Mouse (Mus musculus) brain, embryonic 14.5 days (tissue): ENCODE data around the gene Cd47.

Source experiments
- CTCF ChIP-seq: fragments of 200-500 bp; IDR thresholded peaks from 2 replicates; pipeline ENCODE4 v1.5.1; 2012; ENCODE audit warnings: inconsistent platforms, mild to moderate bottlenecking, moderate library complexity, borderline replicate concordance; ENCODE audit not compliant: insufficient read depth, insufficient read length; ENCODE audit errors: extremely low read depth
- POLR2A ChIP-seq: fragments of 200-500 bp; IDR thresholded peaks from 2 replicates; pipeline ENCODE4 v1.6.1; 2012; ENCODE audit warnings: mild to moderate bottlenecking, inconsistent platforms, borderline replicate concordance; ENCODE audit not compliant: poor library complexity, insufficient read depth, insufficient read length, severe bottlenecking; ENCODE audit errors: extremely low read depth

DNA sequence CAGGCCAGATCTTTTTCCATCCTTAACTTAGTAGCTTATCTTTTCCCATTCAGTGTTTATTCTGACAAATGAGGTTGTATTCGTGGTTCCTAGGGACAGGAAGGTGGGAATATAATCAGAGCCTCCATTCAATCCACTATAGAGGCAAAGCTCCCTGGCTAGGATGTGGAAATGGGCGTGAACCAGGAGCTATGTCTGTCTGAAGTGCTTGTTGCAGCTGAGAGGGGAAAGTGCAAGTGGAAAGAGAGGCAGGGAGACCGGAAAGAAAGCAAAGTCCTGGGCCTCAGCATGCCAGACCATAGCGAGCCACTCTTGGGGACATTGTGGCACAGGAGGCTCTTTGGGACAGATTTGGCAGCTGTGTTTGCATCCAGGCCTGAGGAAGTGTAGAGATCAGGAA is 94.3 kb downstream of the Cd47 start:
- TF ChIP-seq CTCF (no peak), POLR2A (no peak)
